Mouse (Mus musculus) thymus, postnatal 36 days (tissue): ENCODE results near the gene 5730455P16Rik.
"Not testable (repeated sequence)": the region's sequence is repeated elsewhere in the genome, so short reads cannot be mapped to it uniquely, and the experiment has no call there.

Experiments
- DNase-seq, 2 experiments: peaks; one replicate each; pipeline ENCODE4 v3.0.0; 2022; ENCODE audit warnings: mixed read lengths in 2 of 2

5730455P16Rik gene

DNA sequence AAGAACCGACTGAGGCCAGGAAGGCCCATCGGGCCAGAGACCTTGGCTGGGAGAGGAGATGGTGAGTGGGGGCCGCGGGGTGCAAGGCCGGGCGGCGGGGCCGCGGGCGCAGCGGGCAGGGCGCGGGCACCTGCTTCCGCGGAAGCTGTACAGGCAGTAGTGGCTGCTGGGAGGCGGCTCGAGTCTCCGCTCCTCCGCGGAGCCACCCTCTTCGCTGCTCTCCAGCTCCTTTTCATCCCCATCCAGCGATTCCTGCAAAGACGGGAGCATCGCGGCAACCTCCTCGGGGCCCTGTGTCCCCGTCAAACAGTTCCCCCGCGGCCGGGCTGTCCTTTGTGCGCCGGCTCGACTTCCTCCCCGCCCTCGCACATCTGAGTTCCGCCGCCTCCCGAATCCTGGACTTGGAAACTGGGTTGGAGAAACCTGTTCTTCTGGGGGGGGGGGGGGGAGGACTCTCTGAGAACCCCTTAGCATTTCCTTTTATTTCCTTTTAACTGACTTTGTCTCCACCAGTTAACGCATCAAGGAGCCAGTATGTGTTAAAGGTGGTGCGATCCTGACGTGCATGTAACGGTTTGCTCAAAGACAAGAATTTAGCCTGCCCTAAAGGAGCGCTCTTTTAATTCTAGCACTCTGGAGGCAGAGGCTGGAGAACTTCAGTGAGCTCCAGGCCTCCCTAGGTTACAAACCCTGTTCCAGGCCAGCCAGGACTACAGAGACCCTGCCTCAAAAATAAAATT, at the start of gene 5730455P16Rik:
Gene 5730455P16Rik (minus strand): TSS at position 323 of the 740 bp plus-strand sequence.
- peak; percentile 72 to 76 for DNase-seq

DNA sequence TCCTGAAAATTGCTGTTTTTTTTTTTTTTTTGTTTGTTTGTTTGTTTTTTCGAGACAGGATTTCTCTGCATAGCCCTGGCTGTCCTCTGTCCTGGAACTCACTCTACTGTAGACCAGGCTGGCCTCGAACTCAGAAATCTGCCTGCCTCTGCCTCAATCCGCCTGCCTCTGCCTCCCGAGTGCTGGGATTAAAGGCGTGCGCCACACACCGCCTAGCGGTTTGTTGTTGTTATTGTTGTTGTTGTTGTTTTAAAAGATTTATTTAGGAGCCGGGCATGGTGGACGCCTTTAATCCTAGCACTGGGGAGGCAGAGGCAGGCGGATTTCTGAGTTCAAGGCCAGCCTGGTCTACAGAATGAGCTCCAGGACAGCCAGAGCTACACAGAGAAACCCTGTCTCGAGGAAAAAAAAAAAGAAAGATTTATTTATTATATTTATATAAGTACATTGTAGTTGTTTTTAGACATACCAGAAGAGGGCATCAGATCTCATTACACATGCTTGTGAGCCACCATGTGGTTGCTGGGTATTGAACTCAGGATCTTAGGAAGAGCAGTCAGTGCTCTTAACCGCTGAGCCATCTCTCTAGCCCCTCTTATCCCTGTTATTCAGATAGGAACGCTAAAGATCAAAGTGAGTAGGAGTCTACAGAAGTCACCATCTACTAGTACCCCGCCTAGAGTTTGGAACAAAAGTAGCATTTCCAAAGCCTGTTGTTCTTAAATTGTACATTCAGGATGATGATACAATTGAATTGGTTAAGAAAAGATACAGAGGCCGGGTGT, 48.4 kb upstream of the 5730455P16Rik start:
- DNase-seq, result not testable (repeated sequence)

DNA sequence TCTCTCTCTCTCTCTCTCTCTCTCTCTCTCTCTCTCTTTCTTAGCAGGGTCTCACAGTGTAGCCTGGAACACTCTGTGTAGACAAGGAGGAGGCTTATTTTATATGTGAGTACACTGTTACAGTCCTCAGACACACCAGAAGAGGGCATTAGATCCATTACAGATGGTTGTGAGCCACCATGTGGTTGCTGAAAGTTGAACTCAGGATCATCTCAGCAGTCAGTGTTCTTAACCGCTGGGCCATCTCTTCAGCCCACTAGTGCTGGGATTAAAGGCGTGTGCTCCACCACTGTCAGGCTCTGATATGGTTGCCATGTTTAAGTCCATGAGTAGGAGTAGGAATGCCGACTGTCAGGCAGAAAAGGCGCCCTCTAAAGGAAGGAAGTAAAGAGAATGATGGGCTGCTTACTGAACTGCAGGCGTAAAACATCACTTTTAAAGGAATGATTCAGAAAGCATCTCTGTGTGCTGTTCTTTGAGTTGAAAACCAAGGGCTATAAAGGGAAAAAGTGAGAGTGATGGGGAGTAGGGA, 47.5 kb upstream of the 5730455P16Rik start:
- no peak for DNase-seq

DNA sequence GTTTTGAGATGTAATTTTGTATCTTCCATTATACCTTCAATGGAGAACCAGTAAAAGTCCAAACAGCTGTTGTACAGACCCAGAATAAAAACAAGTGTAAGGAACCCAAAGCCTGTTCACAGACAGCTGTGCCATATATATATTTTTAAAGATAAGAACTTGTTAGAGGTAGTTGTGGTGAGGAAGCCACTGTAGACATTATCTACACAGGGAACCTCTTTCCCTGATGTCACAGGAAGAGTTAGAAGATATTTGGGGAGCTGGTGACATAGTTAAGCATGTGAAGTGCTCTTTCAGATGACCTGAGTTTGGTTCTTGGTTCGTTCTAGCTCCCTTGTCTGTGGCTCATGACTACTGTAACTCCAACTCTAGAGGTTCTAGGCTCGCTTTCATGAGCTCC, 46.9 kb upstream of the 5730455P16Rik start:
- DNase-seq, result no peak

DNA sequence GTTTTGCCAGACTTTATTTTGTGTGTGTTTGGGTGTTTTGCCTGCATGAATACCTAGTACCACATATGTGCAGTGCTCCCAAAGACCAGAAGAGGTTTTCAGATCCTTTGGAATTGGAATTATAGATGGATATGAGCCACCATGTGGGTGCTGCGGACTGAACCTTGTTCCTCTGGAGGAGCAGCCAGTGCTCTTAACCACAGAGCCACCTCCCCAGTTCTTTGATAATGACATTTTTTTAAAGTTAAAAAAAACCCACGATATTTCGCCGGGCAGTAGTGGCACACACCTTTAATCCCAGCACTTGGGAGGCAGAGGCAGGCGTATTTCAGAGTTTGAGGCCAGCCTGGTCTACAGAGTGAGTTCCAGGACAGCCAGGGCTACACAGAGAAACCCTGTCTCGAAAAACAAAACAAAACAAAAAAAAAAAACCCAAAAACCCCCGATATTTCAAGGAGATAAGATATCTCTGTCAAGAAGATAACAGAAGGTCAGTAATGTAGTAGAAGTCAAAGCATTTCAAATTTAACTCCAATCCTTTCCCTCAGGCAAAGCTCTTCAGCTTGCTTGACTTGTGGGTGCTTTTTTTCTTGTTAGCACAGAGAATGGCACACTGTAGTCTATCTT, 43.7 kb upstream of the 5730455P16Rik start:
- no peak for DNase-seq

DNA sequence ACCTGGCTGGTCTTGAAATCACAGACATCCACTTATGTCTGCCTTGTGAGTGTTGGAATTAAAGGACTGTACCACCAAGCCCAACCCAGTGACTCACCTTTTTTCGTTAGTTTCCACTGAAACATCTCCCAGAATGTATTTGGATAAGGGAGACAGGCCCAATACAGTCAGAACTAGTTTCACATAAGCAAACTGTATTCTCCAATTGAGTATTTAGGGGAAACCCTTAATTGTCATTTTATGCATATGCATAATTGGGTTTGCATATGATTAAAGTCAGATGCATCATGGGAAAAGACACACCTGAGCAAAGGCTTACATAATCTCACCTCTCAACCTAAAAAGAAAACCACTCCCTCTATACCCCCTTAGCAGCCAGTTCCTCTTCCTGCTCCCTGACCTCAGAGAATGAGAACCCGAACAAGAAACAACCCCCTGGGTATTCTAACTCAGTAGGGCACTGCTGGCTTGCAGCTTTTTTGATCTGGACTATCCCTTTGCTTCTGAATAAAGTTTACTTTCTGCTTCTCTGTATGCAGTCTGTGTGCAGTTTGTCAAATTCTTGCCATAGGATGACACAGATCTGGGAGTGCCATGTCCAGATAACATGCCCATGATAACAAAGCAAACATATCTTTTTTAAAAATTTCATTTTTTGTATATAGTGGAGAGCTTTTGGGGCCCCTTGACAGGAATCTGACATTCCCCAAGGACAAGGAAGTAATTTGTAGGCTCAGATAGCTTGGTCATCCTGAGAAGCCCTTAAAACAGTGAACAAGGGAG, 42.6 kb upstream of the 5730455P16Rik start:
- DNase-seq, result no peak

DNA sequence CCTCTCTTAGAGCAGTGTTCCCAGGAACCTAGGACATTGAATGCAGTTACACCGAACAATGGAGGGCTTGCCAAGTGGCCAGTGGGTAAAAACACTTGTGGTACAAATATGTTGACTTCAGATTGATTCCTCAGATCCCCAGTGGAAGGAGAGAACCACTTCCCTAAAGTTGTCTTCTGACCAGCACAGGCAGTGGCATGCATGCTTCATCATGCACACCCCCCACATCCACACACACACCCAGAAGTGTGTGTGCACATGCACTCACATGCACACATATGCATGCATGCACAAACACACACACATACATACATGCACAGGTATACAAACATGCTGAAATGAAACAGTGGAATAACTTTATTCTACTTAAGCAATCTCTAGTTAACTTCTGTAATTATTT, 41.9 kb upstream of the 5730455P16Rik start:
- no peak for DNase-seq

DNA sequence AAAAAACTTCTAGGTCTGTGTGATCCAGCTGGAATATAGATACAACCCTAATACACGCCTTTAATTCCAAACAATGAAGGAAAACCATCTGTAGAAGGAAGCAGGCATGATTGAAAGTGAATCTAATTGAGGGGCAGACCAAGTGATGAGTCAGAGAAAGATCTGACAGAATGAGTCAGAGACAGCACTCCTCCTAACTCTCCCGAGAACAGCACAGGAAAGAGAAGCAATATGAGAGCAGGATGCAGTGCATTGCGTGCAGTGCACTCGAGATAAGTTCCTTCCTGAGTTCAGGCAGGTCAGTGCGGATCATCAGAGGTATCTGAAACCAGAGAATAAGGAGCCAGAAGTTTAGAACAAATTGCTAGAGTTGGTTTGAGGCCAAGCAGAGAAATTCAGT, 39.3 kb upstream of the 5730455P16Rik start:
- no peak for DNase-seq

GRCm38 (mm10) chr11:80410377-80410776, 32.5 kb upstream of the 5730455P16Rik start:
- DNase-seq, result no peak

DNA sequence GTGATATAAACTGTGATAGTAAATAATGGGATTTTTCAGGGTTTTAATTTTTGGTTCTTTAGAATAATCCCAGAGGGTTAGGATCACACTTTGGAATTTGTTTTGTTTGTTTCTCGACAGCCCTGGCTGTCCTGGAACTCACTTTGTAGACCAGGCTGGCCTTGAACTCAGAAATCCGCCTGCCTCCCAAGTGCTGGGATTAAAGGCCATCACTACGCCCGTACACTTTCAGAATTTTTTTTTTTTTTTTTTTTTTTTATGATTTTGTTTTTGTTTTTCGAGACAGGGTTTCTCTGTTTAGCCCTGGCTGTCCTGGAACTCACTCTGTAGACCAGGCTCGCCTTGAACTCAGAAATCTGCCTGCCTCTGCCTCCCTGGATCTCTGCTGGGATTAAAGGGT, 30.0 kb upstream of the 5730455P16Rik start:
- not testable (repeated sequence) for DNase-seq

GRCm38 (mm10) chr11:80396617-80397016, 18.8 kb upstream of the 5730455P16Rik start:
- DNase-seq, result no peak

DNA sequence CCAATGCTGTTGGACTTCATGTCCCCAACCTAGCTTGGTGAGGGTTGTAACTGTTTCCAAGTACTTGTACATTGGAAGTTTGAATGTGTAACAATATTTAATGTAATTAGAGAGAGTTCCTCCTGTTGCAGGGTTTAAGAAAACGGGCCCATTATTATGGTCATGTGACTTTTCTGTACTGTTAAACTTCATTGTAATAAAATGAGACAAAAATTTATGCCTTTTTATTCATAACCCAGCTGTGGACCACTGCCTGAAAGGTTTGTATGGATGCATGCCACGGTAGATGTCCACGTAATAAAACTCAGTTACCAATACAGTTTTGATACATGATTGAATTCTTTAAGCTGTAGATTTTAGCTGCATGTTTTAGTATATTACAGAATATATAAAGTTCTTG, 18.1 kb upstream of the 5730455P16Rik start:
- DNase-seq, result no peak

DNA sequence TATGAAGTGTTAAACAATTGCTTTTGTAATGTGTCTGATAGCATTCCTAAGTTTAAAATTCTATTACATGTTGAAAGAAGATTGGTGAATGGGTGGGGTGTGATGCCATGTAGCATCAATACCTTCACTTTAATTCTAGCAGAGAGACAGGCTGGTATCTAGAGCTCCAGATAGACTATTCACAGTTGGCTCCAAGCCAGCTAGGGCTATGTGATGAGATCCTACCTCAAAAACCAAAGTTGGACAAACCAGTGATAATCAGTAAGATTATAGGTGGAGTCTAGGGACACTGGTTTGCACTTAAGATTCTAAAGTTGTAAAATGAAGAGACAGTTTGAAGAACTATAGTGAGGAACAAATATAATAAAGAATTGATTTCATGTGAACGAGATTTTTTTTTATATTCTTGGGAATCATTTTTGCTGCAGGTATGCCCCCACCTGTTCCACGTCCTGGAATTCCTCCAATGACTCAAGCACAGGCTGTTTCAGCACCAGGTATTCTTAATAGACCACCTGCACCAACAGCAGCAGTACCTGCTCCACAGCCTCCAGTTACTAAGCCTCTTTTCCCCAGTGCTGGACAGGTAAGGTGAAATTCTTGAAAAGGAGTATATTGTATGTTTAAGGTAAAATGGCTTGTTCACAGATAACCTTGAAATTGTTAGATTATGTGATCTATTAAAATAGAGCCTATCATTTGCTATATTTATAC, 13.7 kb upstream of the 5730455P16Rik start:
- DNase-seq, result no peak

DNA sequence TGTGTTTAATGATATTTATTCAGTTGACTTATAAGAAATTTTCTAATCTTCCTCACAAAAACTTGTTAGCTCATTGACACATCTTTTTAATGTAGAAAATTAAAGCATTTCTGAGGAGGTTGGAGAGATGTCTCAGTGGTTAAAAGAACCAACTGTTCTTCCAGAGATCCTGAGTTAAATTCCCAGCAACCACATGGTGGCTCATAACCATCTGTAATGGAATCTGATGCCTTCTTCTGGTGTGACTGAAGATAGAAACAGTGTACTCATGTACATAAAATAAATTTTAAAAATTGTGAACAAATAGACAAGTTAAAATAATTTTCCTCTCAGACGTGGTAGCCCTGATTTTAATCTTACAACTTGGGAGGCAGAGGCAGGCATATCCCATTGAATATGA, 12.1 kb upstream of the 5730455P16Rik start:
- no peak for DNase-seq

GRCm38 (mm10) chr11:80386790-80387189, 9.0 kb upstream of the 5730455P16Rik start:
- no peak for DNase-seq

DNA sequence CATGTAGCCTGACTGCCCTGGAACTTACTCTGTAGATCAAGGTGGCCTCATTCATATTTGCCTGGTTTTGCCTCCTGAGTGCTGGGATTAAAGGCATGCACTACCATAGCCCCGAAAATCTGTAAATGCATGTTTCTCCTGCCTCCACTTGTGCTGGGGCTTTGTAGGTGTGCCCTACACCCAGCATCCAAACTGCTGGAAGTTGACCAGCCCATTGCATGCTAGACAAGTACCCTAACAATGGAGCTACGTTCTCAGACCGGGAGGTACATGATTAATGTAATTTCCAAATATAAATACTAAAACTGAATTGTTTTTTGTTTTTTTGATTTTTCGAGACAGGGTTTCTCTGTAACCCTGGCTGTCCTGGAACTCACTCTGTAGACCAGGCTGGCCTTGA, 7.2 kb upstream of the 5730455P16Rik start:
- no peak for DNase-seq

DNA sequence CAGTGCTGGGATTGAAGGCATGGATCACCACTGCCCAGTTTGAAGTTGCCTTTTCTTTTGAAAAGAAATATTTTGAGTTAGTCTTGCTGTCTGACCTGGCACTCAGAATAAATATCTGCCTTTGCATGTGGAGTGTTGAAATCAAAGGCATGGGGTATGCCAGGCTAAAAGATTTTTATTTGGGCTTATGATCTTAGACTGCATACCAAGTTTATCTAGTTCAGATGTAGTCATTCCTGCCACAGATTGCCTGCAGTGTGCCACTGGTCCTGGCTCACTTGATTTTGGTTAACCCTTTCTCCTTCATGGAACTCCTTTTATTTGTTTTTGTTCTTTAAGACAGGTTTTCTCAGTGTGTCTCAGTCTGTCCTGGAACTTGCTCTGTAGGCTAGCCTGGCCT, 6.6 kb upstream of the 5730455P16Rik start:
- DNase-seq, result no peak

DNA sequence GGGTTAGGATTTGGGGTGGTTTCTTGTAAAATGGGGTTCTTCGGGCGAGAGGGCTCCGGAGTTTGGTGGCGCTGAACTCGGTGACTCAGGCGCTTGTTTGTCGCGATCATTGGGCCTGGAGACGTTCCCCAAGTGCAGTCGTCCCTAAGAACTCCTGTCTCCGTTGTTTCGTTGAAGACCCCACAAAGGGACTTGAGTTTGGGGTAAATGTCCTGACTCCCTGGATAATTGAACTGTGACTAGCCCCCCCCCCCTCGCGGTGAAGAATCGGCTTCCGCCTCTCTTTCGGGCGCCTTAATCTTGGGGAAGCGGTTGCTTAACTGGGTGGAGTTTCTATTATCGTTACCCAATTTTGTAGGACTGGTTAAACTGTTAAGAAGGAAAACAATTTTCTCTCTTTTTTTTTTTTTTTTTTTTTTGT, 5.8 kb upstream of the 5730455P16Rik start:
- DNase-seq, result no peak

DNA sequence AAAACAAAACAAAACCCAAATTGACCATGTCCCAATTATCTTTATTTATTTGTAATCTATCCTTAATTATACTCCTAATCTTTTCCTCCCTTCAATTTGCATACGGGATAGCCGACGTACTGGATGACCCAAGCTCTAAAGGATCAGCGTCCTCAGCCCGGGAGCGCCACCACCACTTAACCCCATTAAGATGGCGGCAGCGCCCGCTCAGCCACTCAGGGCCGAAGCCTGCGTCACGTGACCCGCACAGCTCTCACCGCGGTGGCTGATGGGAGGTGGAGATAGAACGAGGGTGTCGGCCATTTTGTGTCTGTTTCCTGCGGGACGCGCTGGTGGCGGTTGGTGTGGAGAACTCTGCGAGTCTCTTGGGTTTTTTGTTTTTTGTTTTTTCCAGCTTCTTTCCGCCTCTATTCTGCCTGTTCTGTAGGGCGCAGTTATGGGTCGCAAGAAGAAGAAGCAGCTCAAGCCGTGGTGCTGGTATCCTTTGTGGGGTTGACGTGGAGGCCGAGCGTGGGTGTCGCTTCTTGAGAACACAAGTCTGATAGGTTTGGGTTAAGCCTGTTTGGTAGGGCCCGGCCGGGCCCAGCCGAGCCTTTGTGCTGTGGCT, 5.3 kb upstream of the 5730455P16Rik start, which contains the start of gene Zfp207:
Gene Zfp207 (plus strand): TSS at position 261 of the 607 bp plus-strand sequence.
- peak; percentile 97 to 98 for DNase-seq

DNA sequence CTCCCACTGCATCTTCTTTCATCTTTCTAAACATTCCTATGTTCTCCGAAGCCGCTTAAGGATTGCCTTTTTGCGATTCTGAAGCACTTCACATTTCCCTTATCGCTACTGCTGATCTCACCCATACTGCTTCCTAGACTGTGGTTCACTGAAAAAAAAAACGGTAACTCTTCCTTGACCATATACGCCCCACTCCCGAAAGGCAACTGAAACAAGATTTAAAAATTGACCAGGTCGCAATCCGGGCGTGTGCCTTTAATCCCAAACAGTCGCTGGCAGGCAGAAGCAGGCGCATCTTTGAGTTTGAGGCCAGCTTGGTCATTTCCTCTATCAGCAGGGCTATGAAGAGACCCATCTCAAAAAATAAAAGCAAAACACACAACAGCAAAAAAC, 4.8 kb upstream of the 5730455P16Rik start:
- DNase-seq, result peak; percentile 32 to 44

GRCm38 (mm10) chr11:80379184-80379583, 1.4 kb upstream of the 5730455P16Rik start:
- DNase-seq, result not testable (repeated sequence)
